Mouse (Mus musculus): ENCODE measurements around the gene Cstad.

The Cstad gene

GRCm38 (mm10) chr2:30594641-30595379, at the start of gene Cstad:
TSS of gene Cstad (plus strand) at chr2:30595040.
- in situ Hi-C loops (cut with MboI, MseI), result no loop called here

GRCm38 (mm10) chr2:30545706-30546105, 49.1 kb upstream of the Cstad start:
- in situ Hi-C loops (cut with MboI, MseI), result no loop called here

GRCm38 (mm10) chr2:30546219-30546618, 48.6 kb upstream of the Cstad start:
- in situ Hi-C loops (cut with MboI, MseI), result no loop called here

- in situ Hi-C loops (cut with MboI, MseI), result no loop called here
These were observed 47.2 kb upstream of the Cstad start for GRCm38 (mm10) chr2:30547455-30548217.

GRCm38 (mm10) chr2:30551579-30551978, 43.3 kb upstream of the Cstad start:
- in situ Hi-C loops (cut with MboI, MseI), result no loop called here

- in situ Hi-C loops (cut with MboI, MseI), result no loop called here
These were observed 40.8 kb upstream of the Cstad start for GRCm38 (mm10) chr2:30553851-30554540.

GRCm38 (mm10) chr2:30555257-30555656, 39.6 kb upstream of the Cstad start:
- in situ Hi-C loops (cut with MboI, MseI), result no loop called here

- in situ Hi-C loops (cut with MboI, MseI), result no loop called here
These were observed 38.3 kb upstream of the Cstad start for GRCm38 (mm10) chr2:30556495-30556894.

- in situ Hi-C loops (cut with MboI, MseI), result no loop called here
These were observed 35.3 kb upstream of the Cstad start for GRCm38 (mm10) chr2:30559552-30559951.

- in situ Hi-C loops (cut with MboI, MseI), result no loop called here
These were observed 32.3 kb upstream of the Cstad start for GRCm38 (mm10) chr2:30562553-30562952.

GRCm38 (mm10) chr2:30571647-30572046, 23.2 kb upstream of the Cstad start:
- in situ Hi-C loops (cut with MboI, MseI), result no loop called here

- in situ Hi-C loops (cut with MboI, MseI), result no loop called here
These were observed 21.3 kb upstream of the Cstad start for GRCm38 (mm10) chr2:30573522-30573921.

GRCm38 (mm10) chr2:30577010-30577409, 17.8 kb upstream of the Cstad start:
- in situ Hi-C loops (cut with MboI, MseI), result no loop called here

- in situ Hi-C loops (cut with MboI, MseI), result no loop called here
These were observed 16.8 kb upstream of the Cstad start for GRCm38 (mm10) chr2:30578006-30578405.

GRCm38 (mm10) chr2:30587161-30587560, 7.7 kb upstream of the Cstad start:
- in situ Hi-C loops (cut with MboI, MseI), result no loop called here

GRCm38 (mm10) chr2:30587671-30588070, 7.2 kb upstream of the Cstad start:
- in situ Hi-C loops (cut with MboI, MseI), result no loop called here

- in situ Hi-C loops (cut with MboI, MseI), result no loop called here
These were observed 5.8 kb upstream of the Cstad start for GRCm38 (mm10) chr2:30588985-30589511.

- in situ Hi-C loops (cut with MboI, MseI), result no loop called here
These were observed 5.1 kb upstream of the Cstad start for GRCm38 (mm10) chr2:30589781-30590180.

GRCm38 (mm10) chr2:30590909-30591308, 3.9 kb upstream of the Cstad start:
- in situ Hi-C loops (cut with MboI, MseI), result no loop called here

- in situ Hi-C loops (cut with MboI, MseI), result no loop called here
These were observed 2.4 kb upstream of the Cstad start for GRCm38 (mm10) chr2:30592391-30592790.

GRCm38 (mm10) chr2:30592951-30593350, 1.9 kb upstream of the Cstad start:
- in situ Hi-C loops (cut with MboI, MseI), result no loop called here

- in situ Hi-C loops (cut with MboI, MseI), result no loop called here
These were observed 1.1 kb upstream of the Cstad start for GRCm38 (mm10) chr2:30593636-30594310.

Measured in T-helper 17 cell (primary cell).